Mouse (Mus musculus) limb, embryonic 14.5 days (tissue): ENCODE data around the gene Agap3. TPM values are rescaled to one million over a fixed set of nuclear protein-coding genes. Genes with fewer than 3 reads are reported as not detected.
A peak's percentile ranks its signal among the peaks of the same experiment; 100 is the strongest.

Experiments used
- ATAC-seq: fragments of 200-750 bp; cut with Nextera tagmentation; 2 replicates; pipeline ENCODE4 v1.8.0; 2017; ENCODE audit warnings: low read depth, moderate number of reproducible peaks, moderate TSS enrichment; ENCODE audit not compliant: low FRiP score
- DNase-seq: peaks from one replicate; pipeline ENCODE4 v3.0.0-alpha.2; 2015; ENCODE audit warnings: low spot score
- H3K27ac ChIP-seq: fragments of 300-500 bp; sonication (generic); replicated peaks from 2 replicates; pipeline ENCODE4 v1.5.1; 2014; ENCODE audit warnings: low read depth, mild to moderate bottlenecking, low read length, moderate library complexity, mixed read lengths
- H3K27me3 ChIP-seq: fragments of 300-500 bp; sonication (generic); 2 replicates; pipeline ENCODE4 v1.6.1; 2014; ENCODE audit warnings: low read length, mixed read lengths; ENCODE audit not compliant: control insufficient read depth, insufficient read depth
- H3K36me3 ChIP-seq: fragments of 300-500 bp; sonication (generic); 2 replicates; pipeline ENCODE4 v1.6.1; 2014; ENCODE audit warnings: mild to moderate bottlenecking, low read length, moderate library complexity, mixed read lengths; ENCODE audit not compliant: control insufficient read depth, insufficient read depth
- H3K4me1 ChIP-seq: fragments of 300-500 bp; sonication (generic); 2 replicates; pipeline ENCODE4 v1.6.1; 2014; ENCODE audit warnings: antibody characterized with exemption, low read length, mixed read lengths; ENCODE audit not compliant: control insufficient read depth, insufficient read depth
- H3K4me2 ChIP-seq: fragments of 300-500 bp; sonication (generic); replicated peaks from 2 replicates; pipeline ENCODE4 v1.6.1; 2014; ENCODE audit warnings: low read depth, mild to moderate bottlenecking, low read length, moderate library complexity; ENCODE audit not compliant: severe bottlenecking
- H3K4me3 ChIP-seq: fragments of 300-500 bp; sonication (generic); replicated peaks from 2 replicates; pipeline ENCODE4 v1.5.1; 2014; ENCODE audit warnings: low read length
- H3K9ac ChIP-seq: fragments of 300-500 bp; sonication (generic); 2 replicates; pipeline ENCODE4 v1.6.1; 2014; ENCODE audit warnings: mild to moderate bottlenecking, low read depth, low read length, moderate library complexity; ENCODE audit not compliant: severe bottlenecking
- H3K9me3 ChIP-seq: fragments of 300-500 bp; sonication (generic); 2 replicates; pipeline ENCODE4 v1.6.1; 2016; ENCODE audit warnings: low read length; ENCODE audit not compliant: control insufficient read depth
- POLR2A ChIP-seq: fragments of 200-500 bp; IDR thresholded peaks from 2 replicates; pipeline ENCODE4 v1.8.0; 2012; ENCODE audit warnings: inconsistent platforms, mild to moderate bottlenecking, moderate library complexity, borderline replicate concordance; ENCODE audit not compliant: insufficient read depth, insufficient read length; ENCODE audit errors: extremely low read depth
- whole genome bisulfite sequencing: fragments of 180-500 bp; shearing (Covaris S2); extraction: QIAGEN DNeasy Blood & Tissue Kit; methylation state at CpG from one replicate; pipeline ENCODE4 v1.1.7; 2014; 5-methylcytosine and 5-hydroxymethylcytosine counted together
- polyA plus RNA-seq, 2 experiments: library from polyadenylated mRNA; depleted of rRNA in 1 of 2; stranded (reverse) in 1 of 2; unstranded in 1 of 2; fragments of >200 nt; fragmentation: Nextera tagmentation in 1 of 2; extraction: Ambion mirVana in 1 of 2; gene quantifications; 2 replicates each; pipeline versions ENCODE4 v1.2.1 to v1.2.3; 2012 to 2014

The Agap3 gene
- polyA plus RNA-seq, 2 experiments, result 57.9 to 103 TPM

DNA sequence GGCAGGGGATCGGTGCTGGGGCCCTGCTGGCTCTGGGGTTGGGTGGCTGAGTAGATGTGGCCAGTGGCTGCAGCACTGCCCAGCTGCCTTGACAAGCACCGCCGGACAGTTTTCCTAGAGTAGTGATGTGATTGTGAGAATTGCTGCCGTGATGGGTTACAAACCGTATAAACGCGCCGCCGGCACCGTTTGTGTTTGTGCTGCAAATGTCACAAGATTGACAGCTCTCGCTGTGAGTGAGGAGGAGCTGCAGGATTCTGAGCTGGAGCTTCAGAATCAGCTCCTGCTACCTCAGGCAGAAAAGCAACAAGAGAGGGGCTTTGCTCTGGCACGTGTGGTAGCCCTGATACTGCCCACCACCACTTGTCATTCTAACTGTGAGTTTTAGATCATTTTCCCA lies 14.8 kb downstream of the Agap3 start:
- Histone ChIP-seq H3K9ac (no peak overlapping the region), H3K9me3 (no peaks in the 10 kb centered on the region), H3K27ac (no peak overlapping the region), H3K27me3 (no peaks in the 10 kb centered on the region), H3K4me1 (no peaks in the 10 kb centered on the region), H3K36me3 (0 out of 2 replicates have a peak, but pooled peaks cover 3% of the 10 kb centered on the region), H3K4me2 (no peak overlapping the region), H3K4me3 (no peak overlapping the region)
- WGBS, result 72% methylated on average over 12 of the region's 12 CpGs
- DNase-seq (no peak), ATAC-seq (no peak)
- TF ChIP-seq POLR2A, result no peak

DNA sequence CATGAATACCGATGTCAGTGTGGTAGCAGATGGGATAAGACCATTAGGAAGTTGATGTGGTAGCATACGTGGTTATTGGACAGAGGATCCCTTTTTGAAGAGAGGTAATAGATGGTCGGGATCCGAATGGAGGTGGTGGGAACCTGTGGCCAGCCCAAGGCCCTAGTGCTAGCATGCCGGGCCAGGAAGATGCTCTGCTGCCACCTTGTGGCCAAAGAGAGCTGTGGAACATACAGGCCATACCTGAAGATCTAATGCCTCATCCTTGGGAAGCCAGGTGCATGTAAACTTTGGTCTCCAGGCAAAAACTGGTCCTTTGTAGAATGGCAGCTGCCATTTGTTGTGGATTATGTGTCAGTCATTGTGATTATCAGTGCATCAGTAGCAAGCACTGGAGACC lies 18.6 kb downstream of the Agap3 start:
- H3K27me3 ChIP-seq, result 0 out of 2 replicates have a peak, but pooled peaks cover 8% of the 10 kb centered on the region
- H3K4me3 ChIP-seq, result no peak overlapping the region
- peaks cover 24% of the 10 kb centered on the region for H3K4me1 ChIP-seq
- H3K36me3 ChIP-seq, result peaks cover 8% of the 10 kb centered on the region; the same call in 1 of the 2 replicates
- H3K9ac ChIP-seq, result no peak overlapping the region
- no peak for TF ChIP-seq POLR2A
- peak; percentile 87 for DNase-seq
- WGBS, result 8% methylated on average over 5 of the region's 5 CpGs
- H3K9me3 ChIP-seq, result no peaks in the 10 kb centered on the region
- H3K4me2 ChIP-seq, result no peak overlapping the region
- no peak overlapping the region for H3K27ac ChIP-seq
- no peak for ATAC-seq

DNA sequence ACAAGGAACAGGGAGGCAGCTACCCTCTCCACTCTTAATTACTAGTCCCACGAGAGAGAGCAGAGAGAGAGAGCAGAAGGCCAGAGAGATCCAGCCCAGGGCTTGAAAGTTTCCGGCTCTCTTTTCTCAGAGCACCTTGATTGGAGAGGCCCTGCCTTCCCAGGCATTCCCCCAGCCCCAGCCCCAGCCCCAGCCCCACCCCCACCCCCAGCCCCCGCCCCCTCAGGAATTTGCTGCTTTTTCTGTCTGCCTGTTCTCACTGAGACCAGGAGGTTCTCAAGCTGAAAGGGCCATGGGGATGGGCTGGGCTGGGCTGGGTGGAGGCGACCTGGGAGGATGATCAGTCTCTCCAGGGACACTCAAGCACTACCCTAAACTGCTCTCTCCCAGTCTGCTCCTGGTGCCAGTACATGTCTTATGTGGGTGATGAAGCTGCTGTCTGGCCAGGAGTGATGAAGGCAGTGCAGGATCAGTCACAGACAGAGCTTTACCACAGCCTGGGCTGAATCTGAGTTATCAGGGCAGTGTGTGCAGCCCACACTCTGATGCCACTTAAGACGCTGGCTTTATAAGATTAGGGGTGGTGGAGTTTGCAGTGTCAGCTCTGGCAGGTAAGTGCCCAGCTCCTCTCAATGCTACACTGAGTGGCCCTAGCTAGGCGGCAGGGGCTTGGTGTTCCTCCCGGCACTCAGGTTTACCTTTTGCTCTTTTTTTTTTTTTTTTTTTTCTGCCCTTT lies 21.1 kb downstream of the Agap3 start:
- ATAC-seq, result no peak
- peaks cover 25% of the 10 kb centered on the region for H3K36me3 ChIP-seq
- WGBS, result 13% methylated on average over 6 of the region's 7 CpGs
- H3K9ac ChIP-seq, result 0 out of 2 replicates have a peak overlapping the region, but pooled peaks have one; percentile 7
- H3K4me2 ChIP-seq, result 0 out of 2 replicates have a peak overlapping the region, but pooled peaks have one; percentile 5
- no peak for TF ChIP-seq POLR2A
- H3K27ac ChIP-seq, result no peak overlapping the region
- no peak for DNase-seq
- H3K4me3 ChIP-seq, result no peak overlapping the region
- no peaks in the 10 kb centered on the region for H3K9me3 ChIP-seq
- H3K27me3 ChIP-seq, result 0 out of 2 replicates have a peak, but pooled peaks cover 8% of the 10 kb centered on the region
- H3K4me1 ChIP-seq, result peaks cover 29% of the 10 kb centered on the region

DNA sequence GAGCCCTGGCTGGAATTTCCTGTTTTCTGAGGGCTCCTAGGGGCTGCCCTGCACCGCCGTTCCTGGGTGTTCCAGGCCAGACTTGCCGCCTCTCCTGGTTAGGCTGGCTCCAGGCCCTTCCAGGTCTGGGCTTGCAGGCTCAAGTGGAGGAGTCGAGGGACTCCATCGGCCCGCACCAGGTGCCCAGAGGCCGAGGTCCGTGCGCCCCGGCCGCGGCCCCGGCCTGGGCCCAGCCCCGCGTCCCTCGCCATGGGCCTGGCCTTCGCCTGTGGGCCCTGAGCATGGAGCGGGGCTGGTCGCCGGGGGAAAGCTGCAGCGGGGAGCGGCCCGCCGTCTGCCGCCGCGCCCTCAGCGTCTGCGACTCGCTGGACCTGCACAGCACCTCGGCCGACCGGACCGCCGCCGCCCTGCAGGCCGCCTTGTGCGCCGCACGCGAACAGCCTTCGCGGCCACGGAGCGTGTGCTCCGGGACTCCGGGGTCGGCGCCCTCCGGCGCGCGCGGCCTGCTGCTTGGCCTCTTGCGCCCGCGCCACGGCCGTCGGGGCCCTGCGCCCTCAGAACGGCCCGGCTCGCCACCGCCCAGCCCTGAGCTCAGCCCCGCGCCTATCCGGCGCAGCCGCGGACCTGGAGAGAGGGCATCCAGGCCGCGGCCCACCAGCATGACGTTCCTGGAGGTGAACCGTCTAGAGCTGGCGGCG lies 22.2 kb downstream of the Agap3 start:
- DNase-seq (peak; percentile 28), ATAC-seq (no peak)
- peak overlapping the region; percentile 44 for H3K4me3 ChIP-seq
- peaks cover 36% of the 10 kb centered on the region for H3K36me3 ChIP-seq
- no peaks in the 10 kb centered on the region for H3K9me3 ChIP-seq
- H3K27me3 ChIP-seq, result 0 out of 2 replicates have a peak, but pooled peaks cover 8% of the 10 kb centered on the region
- no peak overlapping the region for H3K27ac ChIP-seq
- peak overlapping the region; percentile 76 for H3K4me2 ChIP-seq
- WGBS, result 3% methylated on average over 60 of the region's 77 CpGs
- TF ChIP-seq POLR2A, result no peak
- peaks cover 29% of the 10 kb centered on the region for H3K4me1 ChIP-seq
- H3K9ac ChIP-seq, result peak overlapping the region; percentile 56

DNA sequence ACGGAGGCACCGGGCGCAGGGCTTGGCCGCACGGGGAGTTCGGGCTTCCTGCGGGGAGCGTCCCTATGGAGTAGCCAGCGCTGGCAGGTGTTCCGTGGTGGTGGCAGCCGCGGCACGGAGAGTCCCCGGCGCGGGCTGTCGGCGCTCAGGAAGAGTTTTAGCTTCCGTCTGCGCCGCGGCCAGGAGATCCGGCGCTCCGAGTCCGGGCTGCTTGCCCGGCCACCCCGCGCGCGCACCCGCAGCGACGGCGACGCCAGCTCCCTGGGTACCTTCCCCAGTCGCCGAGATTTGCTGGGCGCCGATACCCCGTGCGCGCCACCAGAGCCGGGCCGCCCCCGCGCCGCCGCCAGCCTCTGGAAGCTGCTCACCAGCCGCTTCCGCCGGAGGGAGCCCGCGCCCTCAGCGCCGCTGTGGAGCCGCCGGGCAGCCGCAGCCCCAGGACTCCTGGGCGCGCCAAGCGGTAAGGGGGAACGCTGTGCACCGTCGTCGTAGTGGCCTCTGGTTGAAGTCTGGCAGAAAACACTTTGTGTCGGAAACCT lies 22.8 kb downstream of the Agap3 start:
- no peak for TF ChIP-seq POLR2A
- Histone ChIP-seq H3K9ac (peak overlapping the region; percentile 56), H3K4me2 (peak overlapping the region; percentile 76), H3K27me3 (0 out of 2 replicates have a peak, but pooled peaks cover 8% of the 10 kb centered on the region), H3K4me1 (peaks cover 29% of the 10 kb centered on the region), H3K4me3 (peak overlapping the region; percentile 44), H3K27ac (no peak overlapping the region), H3K9me3 (no peaks in the 10 kb centered on the region), H3K36me3 (peaks cover 42% of the 10 kb centered on the region)
- ATAC-seq, result no peak
- 4% methylated on average over 45 of the region's 67 CpGs for WGBS
- no peak for DNase-seq
